In genomic region chrX:164541436-164542317, GRCm38 (mm10) we compare ENCODE assay signal across 10 mouse cellular contexts. TPM values are rescaled to one million over a fixed set of nuclear protein-coding genes. Genes with fewer than 3 reads are reported as not detected.
DNase-seq lines count a peak whose midpoint lies in the region; ATAC-seq lines count a peak whose summit lies in the region.
"Had no signal": no experiment of that assay in that cellular context is flagged by ENCODE, and none has a peak within 500 bp of the region (broad histone marks: within the 10 kb centered on the region; RNA-seq: fewer than 3 reads in every experiment).

No protein-coding gene starts in this region.

- H3K9me3 ChIP-seq in hindbrain, embryonic 11.5 days (ENCODE audit: control insufficient read depth, low read length) = no peaks in the 10 kb centered on the region
- H3K9me3 ChIP-seq in hindbrain, embryonic 10.5 days = no peaks in the 10 kb centered on the region
- no peaks in the 10 kb centered on the region for H3K9me3 ChIP-seq in hindbrain, embryonic 16.5 days (ENCODE audit: control insufficient read depth, low read length)
- H3K9me3 ChIP-seq: limb, embryonic 13.5 days had no signal

- no peak overlapping the region for H3K4me2 ChIP-seq in hindbrain, embryonic 11.5 days (replicated peaks; ENCODE audit: low read depth, low read length)
- H3K4me2 ChIP-seq in hindbrain, embryonic 16.5 days (ENCODE audit: low read length) = peak overlapping the region; percentile 10; the same call in 1 of the 2 replicates
- H3K4me2 ChIP-seq: limb, embryonic 13.5 days had no signal

- no peak overlapping the region for H3K27ac ChIP-seq in hindbrain, embryonic 11.5 days (ENCODE audit: low read depth, low read length)
- H3K27ac ChIP-seq in hindbrain, embryonic 10.5 days = no peak overlapping the region
- H3K27ac ChIP-seq in hindbrain, embryonic 16.5 days (ENCODE audit: low read depth, low read length) = no peak overlapping the region
- H3K27ac ChIP-seq: limb, embryonic 13.5 days had no signal

- H3K4me1 ChIP-seq in hindbrain, embryonic 11.5 days (replicated peaks; ENCODE audit: control insufficient read depth, insufficient read depth, low read length) = no peaks in the 10 kb centered on the region
- H3K4me1 ChIP-seq in hindbrain, embryonic 10.5 days (replicated peaks) = no peaks in the 10 kb centered on the region
- no peaks in the 10 kb centered on the region for H3K4me1 ChIP-seq in hindbrain, embryonic 16.5 days (ENCODE audit: control insufficient read depth, insufficient read depth, low read depth, low read length)
- H3K4me1 ChIP-seq: limb, embryonic 13.5 days had no signal

- ATAC-seq in hindbrain, embryonic 11.5 days (ENCODE audit: low FRiP score) = no peak
- ATAC-seq in hindbrain, embryonic 16.5 days = peak; percentile 60; the same call in 1 of the 2 replicates

- H3K4me3 ChIP-seq in hindbrain, embryonic 11.5 days (ENCODE audit: low read depth, low read length) = no peak overlapping the region
- no peak overlapping the region for H3K4me3 ChIP-seq in hindbrain, embryonic 10.5 days
- no peak overlapping the region for H3K4me3 ChIP-seq in hindbrain, embryonic 16.5 days (ENCODE audit: low read length)
- H3K4me3 ChIP-seq: limb, embryonic 13.5 days had no signal

- no peaks in the 10 kb centered on the region for H3K36me3 ChIP-seq in hindbrain, embryonic 11.5 days (ENCODE audit: control insufficient read depth, insufficient read depth, low read length)
- no peaks in the 10 kb centered on the region for H3K36me3 ChIP-seq in hindbrain, embryonic 10.5 days
- H3K36me3 ChIP-seq in hindbrain, embryonic 16.5 days (ENCODE audit: control insufficient read depth, insufficient read depth, low read length) = no peaks in the 10 kb centered on the region
- H3K36me3 ChIP-seq: limb, embryonic 13.5 days had no signal

- no peaks in the 10 kb centered on the region for H3K27me3 ChIP-seq in hindbrain, embryonic 11.5 days (ENCODE audit: control insufficient read depth, insufficient read depth, low read length)
- H3K27me3 ChIP-seq in hindbrain, embryonic 10.5 days (ENCODE audit: insufficient read depth, poor library complexity, severe bottlenecking) = peaks cover 4% of the 10 kb centered on the region
- H3K27me3 ChIP-seq in hindbrain, embryonic 16.5 days (replicated peaks; ENCODE audit: control insufficient read depth, insufficient read depth, low read length) = 0 out of 2 replicates have a peak, but pooled peaks cover 2% of the 10 kb centered on the region

- DNase-seq in hindbrain, embryonic 11.5 days (ENCODE audit: low spot score) = peak; percentile 51
- DNase-seq in hindbrain, embryonic 10.5 days (ENCODE audit: low spot score) = no peak
- DNase-seq in 416B (ENCODE audit: low read depth) = peak; percentile 56
- peak; percentile 65 for DNase-seq in MN1 (ENCODE audit: low spot score)
- peak; percentile 64 for DNase-seq in retina, postnatal 1 day
- no peak for DNase-seq in adrenal gland, adult 18-20 months (ENCODE audit: low spot score in 2 of 2)
- DNase-seq in adrenal gland, adult 8-10 months = no peak

- no peak overlapping the region for H3K9ac ChIP-seq in hindbrain, embryonic 11.5 days (ENCODE audit: low read depth, low read length)
- H3K9ac ChIP-seq in hindbrain, embryonic 16.5 days (ENCODE audit: low read depth, low read length) = no peak overlapping the region
- H3K9ac ChIP-seq: limb, embryonic 13.5 days had no signal

- 49% methylated on average over 11 of the region's 11 CpGs for WGBS in hindbrain, embryonic 11.5 days
- WGBS in hindbrain, embryonic 10.5 days = 52% methylated on average over 11 of the region's 11 CpGs
- 29% methylated on average over 11 of the region's 11 CpGs for WGBS in hindbrain, embryonic 16.5 days

RNA-seq across cellular contexts. Expression of gene Asb9, which starts 35.5 kb away (rescaled TPM):
- 0.86 and 1.1 TPM in 2 replicates for polyA plus RNA-seq in hindbrain, embryonic 11.5 days (2014; fragmentation: Nextera tagmentation; extraction: Ambion mirVana)
- polyA plus RNA-seq in hindbrain, embryonic 10.5 days (2016; fragmentation: Nextera tagmentation; extraction: Ambion mirVana) = 0.42 and 0.54 TPM in 2 replicates
- not detected in 2 replicates for polyA plus RNA-seq in hindbrain, embryonic 16.5 days (2015; fragmentation: Nextera tagmentation; extraction: Ambion mirVana)
- total RNA-seq in adrenal gland, adult 18-20 months (2021) = not detected
- under 1 TPM in 1 of 4 experiments, not detected in 3; 0.27 TPM for total RNA-seq in adrenal gland, adult 8-10 months (2022)
- polyA plus RNA-seq: cortical plate, adult 2 months had no signal

Comparison
In these comparisons a context has a peak if more than half of its experiments do, and no peak if none do; other contexts are left out.
1. DNase-seq: peak in hindbrain, embryonic 11.5 days (single experiment), 416B (single experiment), MN1 (single experiment) and retina, postnatal 1 day (single experiment); none in hindbrain, embryonic 10.5 days (single experiment), adrenal gland, adult 18-20 months (0 of 2) and adrenal gland, adult 8-10 months (single experiment).